Mouse (Mus musculus) lung, adult 18-20 months (tissue): Measurements from ENCODE around the gene Ryr2.

Source experiments
- DNase-seq, 2 experiments: peaks; one replicate each; pipeline ENCODE4 v3.0.0; 2022; ENCODE audit warnings: mixed read lengths in 2 of 2

The Ryr2 gene

GRCm38 (mm10) chr13:12093146-12093545 is 13.6 kb downstream of the Ryr2 start:
- no peak for DNase-seq

- DNase-seq, result no peak
Measured at GRCm38 (mm10) chr13:12092379-12093107, 14.2 kb downstream of the Ryr2 start.

- DNase-seq, result no peak
Measured at GRCm38 (mm10) chr13:12084112-12084475, 22.7 kb downstream of the Ryr2 start.

GRCm38 (mm10) chr13:12083443-12084111 is 23.2 kb downstream of the Ryr2 start:
- DNase-seq, result no peak

GRCm38 (mm10) chr13:12080590-12080989 is 26.2 kb downstream of the Ryr2 start:
- no peak for DNase-seq

GRCm38 (mm10) chr13:12079536-12079935 is 27.2 kb downstream of the Ryr2 start:
- no peak for DNase-seq

GRCm38 (mm10) chr13:12074897-12075296 is 31.8 kb downstream of the Ryr2 start:
- no peak for DNase-seq

- DNase-seq, result no peak
Measured at GRCm38 (mm10) chr13:12072571-12072970, 34.2 kb downstream of the Ryr2 start.

GRCm38 (mm10) chr13:12072112-12072511 is 34.6 kb downstream of the Ryr2 start:
- peak in 1 of 2 experiments; percentile 3 for DNase-seq

- no peak for DNase-seq
Measured at GRCm38 (mm10) chr13:12070157-12071129, 36.3 kb downstream of the Ryr2 start.

GRCm38 (mm10) chr13:12064576-12064975 is 42.2 kb downstream of the Ryr2 start:
- DNase-seq, result no peak

- DNase-seq, result no peak
Measured at GRCm38 (mm10) chr13:12063561-12063960, 43.2 kb downstream of the Ryr2 start.

GRCm38 (mm10) chr13:12057357-12057771 is 49.4 kb downstream of the Ryr2 start:
- no peak for DNase-seq

GRCm38 (mm10) chr13:12055913-12056312 is 50.8 kb downstream of the Ryr2 start:
- no peak for DNase-seq

GRCm38 (mm10) chr13:12053910-12054309 is 52.8 kb downstream of the Ryr2 start:
- DNase-seq, result no peak

- DNase-seq, result no peak
Measured at GRCm38 (mm10) chr13:12050809-12051208, 55.9 kb downstream of the Ryr2 start.

- DNase-seq, result no peak
Measured at GRCm38 (mm10) chr13:12047059-12047458, 59.7 kb downstream of the Ryr2 start.

GRCm38 (mm10) chr13:12044751-12045150 is 62.0 kb downstream of the Ryr2 start:
- DNase-seq, result no peak

- no peak for DNase-seq
Measured at GRCm38 (mm10) chr13:12042891-12043491, 63.8 kb downstream of the Ryr2 start.

GRCm38 (mm10) chr13:12039967-12040366 is 66.8 kb downstream of the Ryr2 start:
- no peak for DNase-seq

GRCm38 (mm10) chr13:12038676-12039075 is 68.1 kb downstream of the Ryr2 start:
- DNase-seq, result no peak

- DNase-seq, result no peak
Measured at GRCm38 (mm10) chr13:12037241-12037640, 69.5 kb downstream of the Ryr2 start.

GRCm38 (mm10) chr13:12036834-12037233 is 69.9 kb downstream of the Ryr2 start:
- DNase-seq, result no peak
